Mouse (Mus musculus) stomach, postnatal 0 days (tissue): ENCODE results near the gene Por.

Source experiments
- CTCF ChIP-seq: IDR thresholded peaks from 2 replicates; pipeline ENCODE4 v1.5.1; 2016; ENCODE audit warnings: antibody characterized with exemption, low read depth, mild to moderate bottlenecking, moderate library complexity
- EP300 ChIP-seq: optimal IDR thresholded peaks from 2 replicates; pipeline ENCODE3; 2016; ENCODE audit warnings: antibody characterized with exemption

DNA sequence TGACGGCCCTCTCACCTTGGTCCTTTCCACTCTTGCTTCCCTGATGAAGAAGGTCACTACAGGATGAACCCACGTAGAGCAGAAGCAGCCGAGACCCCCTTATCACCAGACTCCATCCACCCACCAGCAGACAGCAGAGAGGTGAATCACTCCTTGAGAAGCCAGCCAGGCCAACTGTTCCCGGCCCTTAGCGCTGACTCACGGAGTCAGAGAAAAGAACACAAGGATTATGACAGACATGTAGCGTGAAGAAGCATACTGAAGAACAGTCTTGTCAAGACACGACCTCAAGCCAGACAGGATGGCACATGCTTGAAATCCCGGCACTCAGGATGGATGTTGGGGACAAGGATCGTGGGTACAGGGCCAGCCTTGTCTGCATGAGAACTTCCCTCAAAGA is 48.1 kb upstream of the Por start:
- TF ChIP-seq CTCF = no peak
- no peak for TF ChIP-seq EP300
